Mouse (Mus musculus): ENCODE data around the gene Mrpl38.

The Mrpl38 gene

GRCm38 (mm10) chr11:116138468-116139138, at the start of gene Mrpl38:
Gene Mrpl38, minus strand, starts transcription at chr11:116138868.
- peak; percentile 98 for DNase-seq (ENCODE audit: extremely low spot score)

DNA sequence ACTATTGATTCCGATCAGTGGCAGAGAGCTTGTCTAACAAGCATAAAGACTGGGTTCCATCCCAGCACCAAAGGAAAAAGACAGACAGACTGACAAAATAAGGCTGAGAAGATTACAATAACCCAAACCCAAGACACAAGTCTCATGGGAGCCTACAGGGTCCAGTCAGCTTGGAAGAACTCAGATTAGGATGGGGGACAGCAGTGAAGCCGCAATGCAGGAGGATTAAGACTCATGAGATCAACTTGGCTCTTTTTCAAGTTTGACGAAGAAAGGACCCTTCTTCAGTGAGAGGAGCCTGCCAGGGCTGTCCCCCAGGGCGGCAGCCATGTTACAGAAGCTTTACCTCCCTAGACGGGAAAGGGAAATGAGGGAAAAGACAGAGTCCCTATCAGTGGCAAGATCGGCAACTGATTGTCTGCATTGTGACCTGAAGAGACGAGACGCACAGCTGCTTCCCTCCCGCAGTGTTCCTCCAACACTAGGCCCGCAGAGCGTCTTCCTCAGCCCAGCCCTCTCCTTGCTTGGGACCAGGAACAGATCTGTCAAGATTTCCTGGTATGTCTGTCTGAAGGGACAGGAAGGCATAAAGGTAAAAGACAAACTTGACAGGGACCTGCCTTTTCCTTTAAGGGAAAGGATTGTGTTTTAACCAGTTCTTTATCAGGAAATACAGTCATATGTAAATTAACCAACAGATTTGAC, 48.7 kb upstream of the Mrpl38 start:
- no peak for DNase-seq (ENCODE audit: extremely low spot score)

DNA sequence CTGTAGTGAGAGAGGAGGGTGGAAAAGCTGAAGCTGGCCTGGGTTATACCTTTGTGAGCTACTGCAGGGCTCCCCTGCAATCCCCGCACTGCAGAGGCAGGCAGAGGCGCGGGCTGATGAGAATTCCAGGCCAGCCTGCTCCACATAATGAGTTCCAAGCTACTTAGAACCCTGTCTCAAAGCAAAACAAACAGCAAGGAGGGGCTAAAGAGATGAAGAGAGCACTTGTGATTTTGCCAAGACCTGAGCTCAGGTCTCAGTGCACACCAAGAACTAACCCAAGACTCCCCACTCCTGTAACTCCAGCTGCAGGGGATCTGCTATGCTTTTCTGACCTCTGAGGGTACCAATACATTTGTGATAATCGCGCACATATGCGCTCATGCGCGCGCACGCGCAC, 47.7 kb upstream of the Mrpl38 start:
- no peak for DNase-seq (ENCODE audit: extremely low spot score)

GRCm38 (mm10) chr11:116185836-116186235, 47.2 kb upstream of the Mrpl38 start:
- no peak for DNase-seq (ENCODE audit: extremely low spot score)

- DNase-seq (ENCODE audit: extremely low spot score) = no peak
Observed at GRCm38 (mm10) chr11:116178411-116179121, 39.9 kb upstream of the Mrpl38 start.

- no peak for DNase-seq (ENCODE audit: extremely low spot score)
Observed at GRCm38 (mm10) chr11:116176010-116176409, 37.3 kb upstream of the Mrpl38 start.

DNA sequence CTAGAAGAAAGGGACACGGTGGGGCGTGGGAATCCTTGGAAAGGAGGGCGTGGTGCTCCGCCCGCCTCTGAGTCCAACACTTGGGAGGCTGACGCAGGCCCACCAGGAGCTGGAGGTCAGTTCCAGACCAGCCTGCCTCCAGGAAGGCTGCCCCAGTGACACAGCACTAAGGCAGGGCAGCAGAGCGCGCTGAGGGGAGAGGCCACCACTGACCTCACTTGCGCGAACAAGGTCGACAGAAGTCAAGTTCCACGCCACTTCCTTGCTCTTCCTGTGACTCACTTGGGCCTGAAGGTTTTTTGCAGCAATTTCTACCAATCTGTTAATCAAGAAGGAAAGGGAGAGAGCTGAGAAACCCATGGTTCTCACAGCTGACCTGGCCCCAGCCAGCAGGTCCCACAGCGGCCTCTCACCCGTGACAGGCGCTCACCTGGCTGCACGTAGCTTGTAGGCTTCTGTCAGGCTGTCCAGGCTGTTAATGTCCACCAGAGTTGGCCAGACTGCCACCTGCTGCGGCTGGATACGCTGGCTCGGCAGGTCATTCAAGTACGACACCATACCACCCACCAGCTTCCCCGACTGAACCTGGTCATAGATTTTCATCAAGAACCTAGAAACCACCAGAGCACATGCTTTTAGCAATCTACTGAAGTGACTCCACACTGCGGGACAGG, 36.2 kb upstream of the Mrpl38 start:
- no peak for DNase-seq (ENCODE audit: extremely low spot score)

DNA sequence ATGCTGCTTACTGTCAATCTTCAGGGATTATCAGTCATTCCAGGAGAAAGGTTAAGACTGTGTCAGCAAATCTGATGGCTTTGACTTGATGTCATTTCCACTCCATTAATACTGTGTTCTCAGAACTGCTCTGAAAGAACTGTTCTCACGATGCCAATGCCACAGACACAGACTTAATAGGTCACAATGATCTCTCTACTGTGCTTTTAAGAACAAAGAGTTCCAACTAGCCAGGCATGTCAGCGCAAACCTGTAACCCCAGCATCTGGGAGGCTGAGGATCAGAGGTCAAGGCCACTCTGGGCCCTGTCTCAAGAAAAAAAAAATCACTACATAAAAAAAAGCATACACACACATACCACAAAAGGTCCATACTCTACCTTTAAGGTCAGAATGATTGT, 33.3 kb upstream of the Mrpl38 start:
- no peak for DNase-seq (ENCODE audit: extremely low spot score)

DNA sequence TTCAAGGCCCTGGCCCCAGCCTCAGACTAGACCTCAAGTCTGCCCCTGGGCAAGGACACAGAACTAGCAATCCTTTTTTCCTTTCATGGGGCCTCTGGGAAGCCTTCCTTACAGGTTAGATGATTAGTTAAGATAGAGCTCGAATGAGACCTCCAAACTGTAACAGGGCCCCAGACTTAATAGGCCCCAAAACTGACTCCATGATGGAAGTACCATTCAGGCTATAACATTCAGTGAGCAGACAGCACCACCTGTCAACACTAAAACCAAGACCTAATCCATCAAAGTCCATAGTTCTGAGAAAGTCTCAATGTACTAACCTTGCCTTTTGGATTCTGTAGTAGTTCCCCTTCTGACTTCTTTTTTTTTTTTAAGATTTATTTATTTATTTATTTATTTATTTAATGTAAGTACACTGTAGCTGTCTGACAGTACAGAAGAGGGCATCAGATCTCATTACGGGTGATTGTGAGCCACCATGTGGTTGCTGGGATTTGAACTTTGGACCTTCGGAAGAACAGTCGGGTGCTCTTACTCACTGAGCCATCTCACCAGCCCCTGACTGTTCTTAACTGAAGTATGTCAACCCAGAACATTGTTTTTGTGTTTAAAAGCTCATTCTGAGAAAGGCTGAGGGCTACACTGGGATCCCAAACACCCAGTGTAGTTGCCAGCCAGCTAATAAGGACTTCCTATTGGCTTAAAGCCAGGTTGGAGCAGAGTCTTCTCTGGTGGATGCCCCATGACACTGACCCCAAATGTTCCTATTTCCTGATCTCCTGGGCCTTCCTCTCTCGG, 31.5 kb upstream of the Mrpl38 start:
- no peak for DNase-seq (ENCODE audit: extremely low spot score)

DNA sequence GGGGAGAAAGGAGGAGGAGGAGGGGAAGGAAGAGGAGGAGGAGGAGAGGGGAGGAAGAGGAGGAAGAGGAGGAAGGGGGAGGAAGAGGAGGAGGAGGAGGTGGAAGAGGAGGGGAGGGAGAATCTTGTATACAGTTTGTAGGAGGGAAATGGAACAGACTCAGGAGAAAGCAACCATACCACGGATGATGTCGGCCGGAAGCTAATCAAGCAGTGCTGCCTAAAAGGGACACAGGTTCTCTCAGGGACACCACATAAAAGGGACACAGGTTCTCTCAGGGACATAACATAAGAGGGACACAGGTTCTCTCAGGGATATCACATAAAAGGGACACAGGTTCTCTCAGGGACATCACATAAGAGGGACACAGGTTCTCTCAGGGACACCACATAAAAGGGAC, 30.5 kb upstream of the Mrpl38 start:
- DNase-seq (ENCODE audit: extremely low spot score) = no peak

- peak; percentile 93 for DNase-seq (ENCODE audit: extremely low spot score)
Observed at GRCm38 (mm10) chr11:116167884-116168439, 29.3 kb upstream of the Mrpl38 start, which contains the start of gene Fbf1. Gene Fbf1, minus strand, starts transcription at chr11:116168166.

GRCm38 (mm10) chr11:116167232-116167631, 28.6 kb upstream of the Mrpl38 start:
- DNase-seq (ENCODE audit: extremely low spot score) = peak; percentile 24

DNA sequence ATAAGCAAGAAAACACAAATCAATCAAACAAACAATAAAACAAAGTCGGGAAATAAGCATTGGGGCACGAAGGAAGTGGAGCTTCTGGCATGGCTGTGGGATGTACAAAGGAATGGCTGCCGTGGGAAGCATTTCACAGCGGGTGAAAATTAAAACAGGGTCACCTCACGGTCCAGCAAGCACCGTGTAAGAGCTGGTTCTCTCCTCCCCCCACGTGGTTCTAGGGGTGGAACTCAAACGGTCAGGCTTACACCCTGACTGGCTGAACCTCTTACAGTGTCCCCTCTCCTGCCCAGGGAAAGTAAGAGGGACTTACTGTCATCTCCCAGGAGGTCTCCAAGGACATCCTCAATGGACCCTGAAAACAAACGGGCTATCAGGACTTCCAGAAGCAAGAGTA, 24.3 kb upstream of the Mrpl38 start:
- DNase-seq (ENCODE audit: extremely low spot score) = peak; percentile 24

- no peak for DNase-seq (ENCODE audit: extremely low spot score)
Observed at GRCm38 (mm10) chr11:116162146-116162545, 23.5 kb upstream of the Mrpl38 start.

DNA sequence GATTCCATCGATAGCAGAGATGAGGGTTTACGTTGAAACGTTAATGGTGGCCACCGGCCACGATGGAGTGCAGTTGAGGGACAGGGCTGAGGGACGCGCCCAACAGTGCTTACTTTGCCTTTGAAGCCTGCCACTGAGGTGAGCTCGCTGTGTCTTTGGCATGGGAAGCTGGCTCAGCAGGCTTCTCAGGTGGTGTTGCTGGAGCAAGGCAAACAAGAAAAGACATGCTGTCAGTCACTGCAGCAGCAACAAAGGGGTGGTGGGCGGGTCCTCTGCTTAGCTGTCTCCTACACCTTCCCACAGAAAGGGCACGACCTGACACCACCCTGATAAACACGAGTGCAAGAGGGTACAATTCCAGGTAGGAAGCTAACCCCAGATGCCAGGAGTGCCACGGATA, 22.6 kb upstream of the Mrpl38 start:
- no peak for DNase-seq (ENCODE audit: extremely low spot score)

GRCm38 (mm10) chr11:116150960-116151359, 12.3 kb upstream of the Mrpl38 start:
- no peak for DNase-seq (ENCODE audit: extremely low spot score)

- no peak for DNase-seq (ENCODE audit: extremely low spot score)
Observed at GRCm38 (mm10) chr11:116149341-116149740, 10.7 kb upstream of the Mrpl38 start.

DNA sequence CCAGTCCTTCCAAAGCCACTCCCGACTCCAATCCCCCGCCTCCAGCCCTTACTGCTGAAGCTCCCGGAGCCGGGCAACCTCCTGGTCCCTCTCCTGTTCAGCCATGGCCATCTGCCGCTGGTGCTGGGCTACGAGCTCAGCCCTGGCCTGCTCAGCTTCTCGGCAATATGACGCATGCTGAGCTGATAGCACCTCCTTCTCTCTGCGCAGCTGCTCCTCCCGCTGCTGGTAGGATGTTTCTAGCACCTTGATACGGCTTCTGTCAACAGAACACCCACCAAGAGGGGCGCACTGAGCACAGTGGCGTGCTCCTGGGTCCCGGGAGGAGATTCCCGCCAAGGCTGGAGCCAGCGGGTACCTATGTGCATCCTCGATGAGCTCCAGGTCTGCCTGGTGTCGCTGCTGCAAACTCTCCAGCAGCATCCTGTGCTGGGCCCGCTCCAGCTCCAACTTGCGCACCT, 10.1 kb upstream of the Mrpl38 start:
- no peak for DNase-seq (ENCODE audit: extremely low spot score)

- DNase-seq (ENCODE audit: extremely low spot score) = no peak
Observed at GRCm38 (mm10) chr11:116146294-116146985, 7.8 kb upstream of the Mrpl38 start.

Measured in embryo, embryonic 9.5 days (tissue).